Mouse (Mus musculus): ENCODE measurements around the gene Ints13.
A peak's percentile ranks its signal among the peaks of the same experiment; 100 is the strongest.

Gene Ints13

DNA sequence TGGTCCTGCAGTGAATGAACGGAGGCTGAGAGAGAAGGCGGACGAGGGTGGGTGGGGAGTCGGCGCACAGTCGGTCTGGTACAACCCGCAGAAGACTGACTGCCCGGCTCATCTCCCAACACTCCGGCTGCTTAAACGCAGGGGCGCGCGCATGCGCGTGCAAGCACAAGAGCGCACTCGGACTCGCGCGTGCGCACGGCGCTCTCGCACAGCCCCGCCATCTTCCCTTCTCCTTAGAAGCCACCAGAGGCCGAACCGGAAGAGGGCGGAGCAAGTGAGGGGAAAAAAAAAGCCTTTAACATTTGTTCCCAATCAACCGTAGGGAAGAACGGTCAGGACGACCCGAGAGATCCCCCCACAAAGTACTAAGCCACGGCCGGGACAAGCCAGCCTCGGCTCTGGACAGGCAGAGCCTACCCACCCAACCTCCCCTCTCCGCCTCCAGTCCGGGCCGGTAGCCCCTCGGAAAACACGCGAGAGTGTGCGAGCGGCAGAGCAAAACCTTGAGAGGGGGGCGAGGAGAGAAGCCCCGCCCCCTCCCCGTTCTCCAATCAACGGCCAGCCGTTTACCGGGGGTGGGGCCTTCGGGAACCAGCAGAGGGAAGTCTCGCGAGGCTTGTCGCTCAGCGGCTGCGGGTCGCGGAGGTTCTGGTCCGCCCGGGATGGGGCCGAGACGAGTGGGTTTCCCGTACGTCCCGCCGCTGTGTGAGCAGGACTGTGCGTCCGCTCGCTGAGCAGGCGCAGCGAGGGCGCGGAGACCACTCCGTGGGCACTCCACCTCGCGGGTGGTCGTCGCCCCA, at the start of gene Ints13:
Ints13 (minus strand) TSS at position 526 of the 800 bp plus-strand sequence.
- DNase-seq = peak; percentile 100

DNA sequence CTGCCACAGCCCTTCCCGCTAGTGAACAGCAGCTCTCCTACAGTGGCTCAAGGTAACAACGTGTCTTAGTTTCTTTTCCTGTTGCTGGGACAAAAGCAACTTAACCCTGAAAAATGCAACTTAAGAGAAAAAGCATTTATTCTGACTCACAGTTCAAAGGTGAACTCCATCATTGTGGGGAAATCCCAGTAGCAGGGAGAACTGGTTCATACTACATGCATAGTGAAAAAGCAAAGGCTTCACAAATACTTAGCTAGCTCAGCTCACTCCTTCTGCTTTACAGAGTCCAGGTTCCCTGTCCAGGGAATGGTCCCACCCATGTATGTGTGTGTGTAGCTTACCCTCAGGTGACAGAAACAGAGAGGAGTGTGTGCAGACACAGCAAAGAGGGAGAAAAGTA, 39.0 kb upstream of the Ints13 start:
- DNase-seq = peak; percentile 12

DNA sequence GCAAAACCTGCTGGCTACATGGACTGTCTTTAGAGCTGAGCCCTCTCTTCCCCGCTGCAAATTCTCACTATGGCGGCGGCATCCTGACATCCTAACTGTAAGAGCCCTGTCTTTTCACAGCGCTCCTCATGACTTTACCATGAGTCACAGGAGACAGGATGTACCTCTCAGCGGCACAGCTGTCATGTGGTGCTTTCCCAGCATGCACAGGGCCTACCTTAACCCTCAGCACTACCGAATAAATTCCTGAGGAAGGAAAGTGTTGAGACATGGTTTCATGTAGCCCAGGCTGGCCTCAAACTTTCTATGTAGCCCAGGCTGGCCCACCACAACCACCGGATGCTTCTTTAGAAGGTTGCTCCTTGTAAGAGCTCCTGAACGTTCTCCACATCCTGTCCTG, 38.3 kb upstream of the Ints13 start:
- peak; percentile 78 for DNase-seq

DNA sequence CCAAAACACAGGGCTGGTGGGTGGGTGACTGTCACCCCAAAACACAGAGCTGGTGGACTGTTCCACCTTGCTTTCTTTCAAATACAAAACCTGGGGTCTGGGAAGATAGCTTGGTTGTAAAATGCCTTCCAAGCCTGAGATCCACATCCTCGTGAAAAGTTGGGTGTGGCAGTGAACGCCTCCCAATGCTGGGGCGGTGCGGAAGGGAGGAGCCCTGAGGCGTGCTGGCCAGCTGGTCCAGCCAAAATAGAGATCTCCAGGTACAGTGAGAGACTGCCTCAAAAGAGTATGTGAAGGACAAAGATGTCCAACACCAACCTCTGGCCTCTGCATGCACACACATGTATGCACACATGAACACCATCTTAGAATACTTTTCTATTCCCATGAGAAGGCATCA, 36.9 kb upstream of the Ints13 start:
- DNase-seq = peak; percentile 64

DNA sequence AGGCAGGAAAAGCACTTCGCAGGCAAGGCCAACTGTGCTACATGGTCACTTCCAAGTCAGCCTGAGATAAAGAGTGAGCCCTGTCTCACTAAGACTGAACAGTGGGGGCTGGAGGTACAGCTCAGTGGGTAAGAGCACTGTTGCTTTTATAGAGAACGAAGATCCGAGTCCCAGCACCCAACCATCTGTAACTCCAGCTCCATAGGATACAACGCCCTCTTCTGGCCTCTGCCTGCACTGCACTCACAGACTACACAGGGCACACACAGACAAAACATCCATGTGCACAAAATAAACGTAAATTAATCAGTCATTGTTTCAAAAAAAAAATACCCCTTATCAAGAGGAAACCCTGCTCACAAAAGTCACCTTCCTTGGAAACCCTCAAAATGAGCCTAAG, 36.3 kb upstream of the Ints13 start:
- DNase-seq = peak; percentile 71

- peak; percentile 40 for DNase-seq
Observed at GRCm38 (mm10) chr6:146612736-146613135, 35.1 kb upstream of the Ints13 start.

DNA sequence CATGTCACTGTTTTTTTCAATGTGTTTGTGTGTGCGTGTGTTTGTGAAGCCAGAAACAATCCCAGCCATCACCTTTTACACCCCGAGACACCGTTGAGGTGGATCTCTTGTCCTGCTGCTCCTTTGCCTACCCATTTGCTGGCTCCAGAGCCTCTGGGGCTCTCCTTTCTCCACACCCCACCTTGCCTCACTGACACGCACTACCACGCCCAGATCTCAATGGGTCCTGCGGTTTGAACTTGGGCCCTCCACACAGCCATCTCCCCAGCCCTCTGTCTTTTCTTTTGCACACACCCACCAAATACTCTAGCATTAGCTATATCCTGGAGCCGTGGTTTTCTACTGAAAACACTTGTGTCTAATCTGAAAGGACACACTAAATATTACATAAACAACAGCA, 34.3 kb upstream of the Ints13 start:
- DNase-seq = peak; percentile 68

GRCm38 (mm10) chr6:146611385-146611784, 33.8 kb upstream of the Ints13 start:
- DNase-seq = peak; percentile 51

DNA sequence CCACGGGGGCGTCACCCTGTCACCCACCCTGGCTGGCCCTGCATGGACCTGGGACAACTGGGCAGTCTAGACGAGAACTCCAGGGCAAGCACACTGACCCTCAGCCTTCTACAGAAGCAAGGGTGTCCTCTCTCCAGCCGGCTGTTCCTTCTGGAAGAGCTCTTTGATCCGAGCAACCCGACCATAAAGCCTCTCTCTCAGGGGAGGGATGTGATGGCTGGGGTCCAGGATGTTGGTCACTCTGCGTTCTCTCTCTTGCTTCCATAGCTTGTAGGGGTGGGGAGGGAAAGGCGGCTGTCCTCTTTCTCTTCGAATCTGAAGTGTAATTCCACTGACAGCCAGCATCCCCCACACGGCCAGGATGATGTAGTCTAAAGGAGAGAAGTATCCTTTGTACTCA, 26.0 kb upstream of the Ints13 start:
- peak; percentile 92 for DNase-seq

- no peak for DNase-seq
Observed at GRCm38 (mm10) chr6:146602601-146603000, 25.0 kb upstream of the Ints13 start.

- no peak for DNase-seq
Observed at GRCm38 (mm10) chr6:146585134-146585533, 7.5 kb upstream of the Ints13 start.

- DNase-seq = no peak
Observed at GRCm38 (mm10) chr6:146583366-146584046, 5.9 kb upstream of the Ints13 start.

DNA sequence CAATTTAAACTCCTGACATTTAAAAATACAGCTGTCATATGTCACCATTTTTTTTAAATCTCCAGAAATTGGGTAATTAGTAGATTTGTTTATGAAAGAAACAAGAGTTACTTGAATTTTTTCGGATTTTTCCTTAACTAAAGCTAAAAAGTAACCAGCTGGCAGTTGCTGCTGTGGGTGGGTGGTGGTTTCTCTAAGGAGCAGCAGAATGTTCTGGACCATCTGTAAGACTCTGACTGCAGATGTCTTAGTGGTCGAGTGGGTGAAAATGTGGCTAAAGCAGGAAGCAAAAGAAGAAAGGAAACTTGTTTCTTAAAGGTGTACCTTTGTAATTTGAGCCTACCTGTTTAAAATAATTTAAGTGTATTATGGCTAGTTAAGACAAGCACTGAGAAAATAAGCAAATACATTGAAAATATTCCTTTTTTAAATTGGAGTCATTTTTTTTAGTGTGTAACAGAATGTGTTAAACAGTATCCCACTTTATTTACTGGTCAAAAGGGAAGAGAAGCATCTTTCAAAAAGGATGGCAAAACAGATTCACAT, 2.8 kb upstream of the Ints13 start:
- DNase-seq = no peak

DNA sequence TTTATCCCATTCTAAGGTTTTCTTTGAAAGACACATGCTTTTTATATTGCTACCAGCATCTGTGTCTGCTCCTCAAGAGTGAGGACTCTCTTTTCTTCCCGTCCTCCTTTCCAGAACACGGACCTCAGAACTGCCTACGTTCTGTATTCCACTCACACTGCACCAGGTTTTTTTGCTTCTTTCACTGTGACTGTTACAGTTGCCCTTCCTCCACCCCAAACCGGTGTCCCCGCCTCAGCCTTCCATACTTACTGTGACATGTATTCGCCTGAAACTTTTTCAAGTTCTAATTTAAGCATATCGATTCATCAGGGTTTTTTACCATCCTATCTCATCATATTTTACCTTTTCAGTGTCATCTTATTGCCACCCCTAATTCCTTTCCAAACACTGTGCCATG, 951 bp upstream of the Ints13 start:
- peak; percentile 84 for DNase-seq

DNA sequence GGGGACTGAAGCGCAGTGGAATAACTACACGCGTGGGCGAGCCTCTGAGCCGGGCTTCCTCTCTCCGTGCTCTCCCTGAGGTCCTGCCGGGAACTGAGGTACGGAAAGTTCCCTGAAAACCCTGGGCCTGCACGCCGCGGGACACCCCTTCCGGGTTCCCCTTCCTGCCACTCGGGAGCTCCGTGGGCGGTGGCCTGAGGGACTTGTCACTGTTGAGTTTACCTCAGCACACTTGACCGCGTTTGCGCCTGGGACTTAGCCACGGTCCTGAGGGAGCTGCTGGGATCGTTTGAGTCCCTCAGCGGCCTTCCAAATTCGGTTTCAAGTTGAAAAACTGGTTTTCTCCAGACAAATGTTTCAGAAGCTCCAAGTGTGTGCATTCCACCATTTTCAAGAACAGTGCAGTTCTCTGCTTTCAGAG, 486 bp upstream of the Ints13 start:
- DNase-seq = peak; percentile 98

GRCm38 (mm10) chr6:146576903-146577302, 732 bp downstream of the Ints13 start, which contains the start of gene Fgfr1op2:
Gene Fgfr1op2, plus strand, starts transcription at chr6:146577203.
- DNase-seq = no peak

DNA sequence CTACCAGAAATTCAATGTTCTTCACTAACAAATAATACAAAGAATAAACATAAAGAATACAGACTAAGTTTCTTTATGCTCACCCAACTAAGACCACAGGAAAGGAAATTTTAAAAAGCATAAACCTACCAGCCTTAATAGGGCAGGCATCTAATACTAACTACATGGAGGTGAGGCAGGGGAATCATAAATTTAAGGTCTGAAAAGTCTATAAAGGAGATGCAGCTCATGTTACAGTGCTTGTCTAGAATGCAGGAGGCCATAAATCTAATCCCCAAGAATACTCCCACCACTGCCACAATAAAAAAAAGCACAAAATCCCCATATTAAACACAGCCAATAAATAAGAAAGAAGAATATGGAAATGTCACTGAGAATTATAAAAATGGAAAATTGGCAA, 5.6 kb downstream of the Ints13 start:
- DNase-seq = no peak

GRCm38 (mm10) chr6:146562461-146562860, 15.2 kb downstream of the Ints13 start:
- DNase-seq = peak; percentile 69

DNA sequence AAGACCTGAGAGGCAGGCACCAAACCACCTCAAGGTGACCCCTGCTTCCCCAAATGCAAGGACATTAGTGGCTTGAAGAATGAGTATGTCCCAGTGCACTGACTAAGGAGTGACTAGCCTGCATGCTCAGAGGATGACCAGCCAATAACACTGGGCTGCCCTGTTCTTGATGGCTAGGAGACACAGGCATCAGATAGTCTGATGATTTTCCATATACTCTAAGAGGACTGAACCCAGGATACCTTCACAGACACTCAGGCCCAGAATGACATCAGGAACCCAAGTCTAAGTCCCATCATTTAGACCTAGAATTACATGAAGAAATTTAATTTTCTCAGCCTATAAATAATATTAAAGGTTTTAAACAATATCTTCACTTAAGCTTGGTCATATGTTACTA, 26.3 kb downstream of the Ints13 start:
- peak; percentile 65 for DNase-seq

DNA sequence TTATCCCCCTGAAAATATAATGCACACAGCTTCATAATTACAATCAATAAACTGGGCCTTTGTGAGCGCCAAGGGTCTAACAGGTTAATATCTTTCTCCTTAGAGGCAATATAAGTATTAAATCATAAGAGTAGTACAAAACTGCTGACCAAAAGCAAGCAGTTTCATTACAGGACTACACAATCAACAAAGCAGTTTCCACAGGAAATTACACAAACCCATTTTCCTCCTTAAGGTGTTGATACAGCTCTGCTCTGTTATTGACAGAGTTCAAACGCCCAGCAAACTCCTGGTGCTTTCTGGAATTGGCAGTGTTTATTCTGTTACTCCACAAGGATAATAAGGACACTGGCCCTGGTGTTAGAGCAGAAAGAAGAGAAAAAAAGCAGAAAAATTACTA, 27.2 kb downstream of the Ints13 start:
- peak; percentile 75 for DNase-seq

DNA sequence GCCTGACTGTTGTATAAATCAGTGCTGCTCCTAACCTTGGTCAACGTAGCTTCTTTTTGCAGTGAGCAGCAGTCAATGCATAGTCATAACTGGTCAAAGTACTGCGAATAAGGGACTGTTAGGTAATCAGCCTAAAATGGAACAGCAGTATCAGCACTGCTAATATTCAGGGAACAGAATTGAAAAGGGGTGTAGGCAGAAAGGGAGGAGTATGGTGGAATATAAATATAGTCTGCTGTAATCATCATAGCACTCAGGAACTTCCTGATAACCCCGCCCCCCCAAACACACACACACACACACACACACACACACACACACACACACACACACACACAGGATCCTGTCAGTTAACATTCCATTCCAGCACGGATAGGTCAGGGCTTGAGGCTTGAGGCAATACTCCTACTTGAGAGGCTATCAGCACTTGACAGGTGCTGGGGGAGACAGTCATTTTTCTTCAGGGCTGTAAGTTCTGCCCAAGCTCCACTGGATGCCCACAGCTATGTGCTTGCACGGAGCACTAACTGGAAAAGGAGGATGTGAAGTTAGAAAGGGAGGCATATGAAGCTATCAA, 32.3 kb downstream of the Ints13 start:
- DNase-seq = peak; percentile 92

- no peak for DNase-seq
Observed at GRCm38 (mm10) chr6:146544622-146545021, 33.0 kb downstream of the Ints13 start.

- DNase-seq = peak; percentile 84
Observed at GRCm38 (mm10) chr6:146540386-146540785, 37.2 kb downstream of the Ints13 start.

- peak; percentile 90 for DNase-seq
Observed at GRCm38 (mm10) chr6:146538661-146539060, 39.0 kb downstream of the Ints13 start.

Data from heart, adult 11 months (tissue).